ENCODE assay signal across 34 mouse cellular contexts in the genomic region with DNA sequence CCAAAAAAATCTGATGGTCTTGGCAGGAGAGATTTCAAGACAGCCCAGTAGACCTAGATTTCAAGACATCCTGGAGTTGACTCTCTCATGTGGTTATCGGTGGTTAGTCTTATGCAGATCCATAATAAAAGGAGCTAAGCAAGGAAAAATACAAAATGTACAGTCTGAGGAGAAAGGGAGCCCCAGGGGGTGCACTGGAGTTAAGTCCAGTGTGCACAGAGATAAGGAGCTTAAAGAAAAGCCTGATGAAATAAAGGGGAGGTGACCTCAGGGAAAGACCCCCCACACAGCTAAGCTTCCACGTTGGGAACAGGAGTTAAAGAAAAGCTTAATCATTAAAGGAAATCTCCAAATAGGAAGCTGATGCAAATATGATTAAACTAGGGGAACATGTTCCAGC.
"Had no signal": no experiment of that assay in that cellular context is flagged by ENCODE, and none has a peak within 500 bp of the region (broad histone marks: within the 10 kb centered on the region; RNA-seq: fewer than 3 reads in every experiment).

No protein-coding gene starts in this region.

- H3K4me1 ChIP-seq: hindbrain, embryonic 12.5 days had no signal

- H3K27ac ChIP-seq: heart, embryonic 10.5 days; heart, embryonic 13.5 days; heart, embryonic 15.5 days; hindbrain, embryonic 10.5 days; hindbrain, embryonic 12.5 days; hindbrain, embryonic 13.5 days; hindbrain, embryonic 14.5 days; hindbrain, embryonic 15.5 days; hindbrain, postnatal 0 days; intestine, embryonic 15.5 days; kidney, embryonic 15.5 days; kidney, postnatal 0 days; left cerebral cortex, adult 2 months had no signal

- H3K9me3 ChIP-seq: heart, embryonic 10.5 days; heart, embryonic 12.5 days; heart, embryonic 15.5 days; hindbrain, embryonic 10.5 days; hindbrain, embryonic 12.5 days; hindbrain, embryonic 13.5 days; hindbrain, embryonic 15.5 days; intestine, embryonic 15.5 days; kidney, embryonic 15.5 days had no signal

- H3K27me3 ChIP-seq: heart, embryonic 12.5 days; heart, embryonic 13.5 days; heart, embryonic 15.5 days; hindbrain, embryonic 12.5 days; hindbrain, embryonic 13.5 days; hindbrain, embryonic 15.5 days; intestine, embryonic 15.5 days; kidney, embryonic 15.5 days had no signal

- H3K36me3 ChIP-seq: heart, embryonic 10.5 days; heart, embryonic 13.5 days; heart, embryonic 15.5 days; hindbrain, embryonic 12.5 days; hindbrain, embryonic 13.5 days; hindbrain, embryonic 15.5 days; intestine, embryonic 15.5 days had no signal

- H3K4me3 ChIP-seq: heart, embryonic 10.5 days; heart, embryonic 12.5 days; heart, embryonic 13.5 days; heart, embryonic 15.5 days; hindbrain, embryonic 10.5 days; hindbrain, embryonic 12.5 days; hindbrain, embryonic 13.5 days; hindbrain, embryonic 15.5 days; intestine, embryonic 15.5 days; kidney, embryonic 15.5 days; left cerebral cortex, adult 2 months had no signal

- ATAC-seq: hindbrain, embryonic 16.5 days; hindbrain, postnatal 0 days; inflammation-experienced regulatory T-cells, adult 6 months; intestine, embryonic 15.5 days; intestine, embryonic 16.5 days; intestine, postnatal 0 days had no signal

- DNase-seq: heart, postnatal 10 days; heart, postnatal 14 days; heart, postnatal 36 days; heart, postnatal 4 days; kidney, adult 11 months; kidney, adult 18-20 months; kidney, adult 2 months; kidney, adult 8-10 months; kidney, adult 9 months; kidney, postnatal 14 days; kidney, postnatal 25 days; kidney, postnatal 36 days; kidney, postnatal 4 days; layer of hippocampus, adult 9-11 months; layer of hippocampus, postnatal 36 days had no signal

- H3K4me2 ChIP-seq: heart, embryonic 11.5 days; heart, embryonic 12.5 days; heart, embryonic 13.5 days; heart, embryonic 15.5 days; hindbrain, embryonic 12.5 days; hindbrain, embryonic 13.5 days; hindbrain, embryonic 14.5 days; hindbrain, embryonic 15.5 days; intestine, embryonic 15.5 days; kidney, embryonic 15.5 days had no signal

- H3K9ac ChIP-seq: heart, embryonic 12.5 days; heart, embryonic 13.5 days; heart, embryonic 15.5 days; hindbrain, embryonic 12.5 days; hindbrain, embryonic 13.5 days; hindbrain, embryonic 14.5 days; hindbrain, embryonic 15.5 days; intestine, embryonic 15.5 days; kidney, embryonic 15.5 days had no signal
